Mouse (Mus musculus): Measurements from ENCODE around the gene Chrd.
A peak's percentile ranks its signal among the peaks of the same experiment; 100 is the strongest.

Gene Chrd

DNA sequence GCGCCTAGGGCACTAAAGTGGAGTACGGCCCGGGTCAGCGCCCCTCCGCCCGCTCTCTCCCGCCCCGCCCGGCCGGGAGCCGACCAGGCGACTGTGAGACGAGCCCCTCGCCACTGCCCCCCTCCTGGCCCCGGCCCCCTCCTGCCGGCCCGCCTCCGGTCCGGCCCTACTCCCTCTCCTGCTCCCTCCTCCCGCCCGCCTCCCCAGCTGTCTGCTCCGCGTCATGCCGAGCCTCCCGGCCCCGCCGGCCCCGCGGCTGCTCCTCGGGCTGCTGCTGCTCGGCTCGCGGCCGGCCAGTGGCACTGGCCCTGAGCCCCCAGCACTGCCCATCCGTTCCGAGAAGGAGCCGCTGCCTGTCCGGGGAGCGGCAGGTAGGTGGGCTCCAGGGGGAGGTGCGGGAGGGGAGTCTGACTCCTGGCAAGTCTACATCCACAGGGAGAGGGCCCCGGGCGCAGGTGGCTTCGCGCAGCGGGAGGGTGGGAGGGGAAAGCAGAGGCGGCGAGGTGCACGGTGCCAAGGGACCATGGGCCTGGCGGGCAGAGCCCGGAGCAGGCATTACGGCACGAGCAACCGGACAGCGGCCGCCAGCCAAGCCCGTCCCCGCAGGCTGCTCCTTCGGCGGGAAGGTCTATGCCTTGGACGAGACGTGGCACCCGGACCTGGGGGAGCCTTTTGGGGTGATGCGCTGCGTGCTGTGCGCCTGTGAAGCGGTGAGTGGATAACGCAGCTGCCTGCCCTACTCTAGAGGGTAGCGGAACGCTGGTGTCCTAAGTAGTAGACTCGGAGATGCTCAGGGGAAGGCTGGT, at the start of gene Chrd:
Gene Chrd, plus strand, starts transcription at position 203 of the 806 bp plus-strand sequence.
- DNase-seq (ENCODE audit: low read depth, low spot score) = peak; percentile 63

DNA sequence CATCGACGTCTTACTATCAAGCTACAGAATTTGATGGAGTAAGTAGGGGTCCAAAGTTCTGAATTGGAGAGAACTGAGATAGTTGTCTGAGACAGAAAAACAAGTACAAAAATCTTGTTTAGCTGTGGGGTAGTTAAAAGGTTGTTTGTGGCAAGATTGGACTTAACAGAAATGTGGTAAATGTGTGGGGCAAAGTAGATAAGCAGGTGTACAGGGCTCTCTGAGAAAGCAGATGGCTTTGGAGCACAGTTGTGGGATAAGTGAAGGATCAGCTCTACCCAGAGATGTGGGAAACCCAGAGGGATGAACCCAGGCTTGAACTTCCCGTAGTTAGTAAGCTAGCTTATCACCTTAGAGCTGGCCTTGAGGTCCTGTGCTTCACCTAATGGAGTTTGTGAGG, 42.2 kb upstream of the Chrd start:
- DNase-seq (ENCODE audit: low read depth, low spot score) = no peak

DNA sequence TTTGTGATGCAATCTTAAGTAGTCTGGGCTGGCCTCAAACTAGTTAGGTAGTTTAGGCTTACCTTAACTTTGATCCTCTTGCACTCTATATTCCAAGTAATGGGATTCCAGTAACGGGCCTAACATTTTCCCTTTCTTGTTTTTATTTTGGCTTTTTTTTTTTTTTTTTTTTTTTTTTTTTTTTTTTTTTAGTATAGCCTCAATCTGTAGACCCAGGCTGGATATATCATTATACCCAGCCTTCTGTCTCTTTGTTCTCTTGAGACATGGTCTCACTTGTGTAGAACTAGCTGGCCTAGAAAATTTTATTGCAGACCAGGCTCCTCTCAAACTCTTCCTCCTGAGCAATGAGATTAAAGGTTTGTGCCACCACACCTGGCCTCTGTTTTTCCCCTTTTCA, 41.3 kb upstream of the Chrd start:
- no peak for DNase-seq (ENCODE audit: low read depth, low spot score)

DNA sequence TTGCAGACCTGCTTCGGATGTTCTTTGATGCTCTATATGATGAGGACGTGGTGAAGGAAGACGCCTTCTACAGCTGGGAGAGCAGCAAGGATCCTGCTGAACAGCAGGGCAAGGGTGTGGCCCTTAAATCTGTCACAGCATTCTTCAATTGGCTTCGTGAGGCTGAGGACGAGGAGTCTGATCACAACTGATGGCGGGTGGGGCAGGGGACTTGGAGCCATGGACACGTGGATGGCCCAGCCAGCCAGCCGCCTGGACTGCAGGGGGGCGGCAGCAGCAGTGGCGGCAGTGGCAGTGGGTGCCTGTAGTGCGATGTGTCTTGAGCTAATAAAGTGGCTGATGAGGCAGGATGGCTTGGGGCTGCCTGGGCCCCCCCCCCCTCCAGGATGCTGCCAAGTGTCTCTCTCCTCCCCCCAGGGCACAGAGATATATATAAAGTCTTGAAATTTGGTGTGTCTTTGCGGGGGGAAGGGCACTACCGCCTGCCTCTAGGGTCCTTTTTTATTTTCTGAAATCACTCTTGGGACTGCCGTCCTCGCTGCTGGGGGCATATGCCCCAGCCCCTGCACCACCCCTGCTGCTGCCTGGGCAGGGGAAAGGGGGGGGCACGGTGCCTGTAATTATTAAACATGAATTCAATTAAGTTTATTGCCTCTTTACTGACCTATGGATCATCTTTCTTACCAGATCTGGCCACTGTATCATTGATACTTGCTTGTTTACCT, 40.5 kb upstream of the Chrd start:
- DNase-seq (ENCODE audit: low read depth, low spot score) = peak; percentile 68

DNA sequence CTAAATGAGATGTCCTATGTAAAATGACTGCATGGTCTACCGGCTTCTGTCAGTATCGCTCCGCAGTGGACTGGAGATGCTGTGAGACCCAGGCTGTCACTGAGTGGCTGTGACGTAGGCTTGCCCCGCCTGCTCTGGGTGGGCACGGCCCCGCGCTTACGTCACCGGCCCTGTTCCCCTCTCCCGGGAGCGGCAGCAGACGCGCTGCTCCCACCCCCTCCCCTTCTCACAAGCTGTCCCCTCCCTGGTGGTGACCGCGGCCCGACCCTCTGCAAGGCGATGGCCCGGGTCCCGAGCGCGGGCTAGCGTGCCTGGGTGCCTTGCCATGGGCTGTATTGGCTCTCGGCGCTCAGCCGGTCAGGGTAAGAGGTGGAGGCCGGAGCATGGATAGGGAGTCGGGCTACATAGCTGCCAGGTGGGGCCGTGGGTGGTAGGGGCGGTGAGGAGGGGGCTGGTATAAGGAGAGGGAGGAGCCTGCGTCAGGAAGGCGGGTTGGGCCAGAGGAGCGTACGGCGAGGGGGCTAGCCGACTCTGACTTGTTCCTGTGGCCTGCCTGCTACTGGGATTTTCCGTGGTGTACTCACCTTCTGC, 39.7 kb upstream of the Chrd start, which contains the start of gene Fam131a:
Gene Fam131a, plus strand, starts transcription at position 131 of the 591 bp plus-strand sequence.
- peak; percentile 85 for DNase-seq (ENCODE audit: low read depth, low spot score)

DNA sequence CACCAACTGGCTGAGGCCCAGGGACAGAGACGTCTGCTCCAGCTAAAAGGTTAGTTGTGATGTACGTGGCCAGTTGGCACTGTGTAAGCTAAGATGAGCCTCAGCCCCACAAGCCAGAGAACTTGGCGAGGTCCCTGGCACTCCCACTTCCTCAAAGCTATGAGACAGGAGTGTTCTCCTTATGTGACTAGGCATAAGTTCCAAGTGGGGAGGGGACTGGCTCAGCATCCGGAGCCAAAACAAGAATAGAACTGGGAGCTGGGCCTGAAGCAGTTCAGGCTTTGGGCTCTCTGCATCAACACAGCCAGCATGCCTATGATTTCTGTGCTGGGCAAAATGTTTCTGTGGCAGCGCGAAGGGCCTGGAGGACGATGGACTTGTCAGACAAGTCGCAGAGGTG, 38.1 kb upstream of the Chrd start:
- DNase-seq (ENCODE audit: low read depth, low spot score) = no peak

DNA sequence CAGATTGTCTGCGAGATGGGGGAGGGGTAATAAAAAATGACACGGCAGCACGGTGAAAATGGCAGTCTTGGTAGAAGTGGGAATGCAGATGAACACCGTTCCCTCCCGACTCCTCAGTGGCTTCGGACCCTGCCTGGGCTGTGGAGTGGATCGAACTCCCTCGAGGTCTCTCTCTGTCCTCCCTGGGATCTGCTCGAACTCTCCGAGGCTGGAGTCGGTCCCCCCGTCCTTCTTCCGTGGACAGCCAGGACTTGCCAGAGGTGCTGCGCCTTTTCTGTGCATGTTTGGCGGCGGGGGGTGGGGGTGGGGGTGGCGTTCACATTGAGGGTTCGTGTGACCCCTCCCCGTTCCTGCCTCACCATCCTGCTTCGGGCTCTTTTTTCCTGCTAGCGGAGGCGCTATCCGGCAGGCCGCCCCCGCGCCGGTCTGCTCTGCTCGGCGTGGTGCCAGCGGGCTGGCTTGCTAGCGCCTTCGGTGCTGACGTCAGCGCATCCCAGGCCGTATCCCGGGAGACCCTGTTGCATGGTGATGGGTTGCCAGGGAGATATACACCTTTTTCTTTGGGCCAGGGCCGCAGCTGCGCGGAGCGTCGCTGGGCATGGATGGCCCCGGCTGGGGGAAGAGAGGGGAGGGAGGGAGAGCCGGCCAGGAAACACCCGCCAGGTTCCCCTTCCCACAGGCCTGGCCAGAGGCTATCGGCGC, 37.2 kb upstream of the Chrd start:
- DNase-seq (ENCODE audit: low read depth, low spot score) = peak; percentile 75

DNA sequence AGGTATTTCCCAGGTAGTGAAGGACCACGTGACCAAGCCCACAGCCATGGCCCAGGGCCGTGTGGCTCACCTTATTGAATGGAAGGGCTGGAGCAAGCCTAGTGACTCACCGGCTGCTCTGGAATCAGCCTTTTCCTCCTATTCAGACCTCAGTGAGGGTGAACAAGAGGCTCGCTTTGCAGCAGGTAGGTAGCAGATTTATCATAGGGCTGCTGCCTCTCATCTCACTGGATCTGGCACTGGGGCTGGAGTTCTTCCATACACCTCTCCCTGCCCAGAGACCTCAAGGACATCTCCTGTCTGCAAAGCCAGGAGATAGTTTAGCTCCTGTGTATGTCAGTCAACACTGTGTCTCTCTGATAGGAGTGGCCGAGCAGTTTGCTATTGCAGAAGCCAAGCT, 33.7 kb upstream of the Chrd start:
- no peak for DNase-seq (ENCODE audit: low read depth, low spot score)

DNA sequence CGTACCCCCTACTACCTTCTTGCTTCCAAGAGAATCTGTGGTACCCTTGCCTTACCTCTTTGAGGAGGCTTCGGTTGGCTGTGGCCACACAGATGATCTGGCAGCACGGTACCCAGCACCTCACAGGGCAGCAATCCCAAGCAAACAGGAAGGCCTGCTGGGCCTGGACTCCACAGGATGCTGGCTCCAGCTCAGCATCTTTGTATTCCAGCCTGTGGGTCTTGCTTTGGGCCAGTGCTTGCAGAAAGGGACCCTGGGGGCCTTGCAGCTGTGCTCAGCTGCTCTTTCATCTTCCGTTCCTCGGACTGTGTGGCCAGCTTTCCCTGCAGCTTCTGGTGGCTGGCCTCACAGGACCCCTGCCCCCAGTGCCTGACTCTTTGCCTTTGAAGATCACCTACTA, 32.9 kb upstream of the Chrd start:
- DNase-seq (ENCODE audit: low read depth, low spot score) = no peak

DNA sequence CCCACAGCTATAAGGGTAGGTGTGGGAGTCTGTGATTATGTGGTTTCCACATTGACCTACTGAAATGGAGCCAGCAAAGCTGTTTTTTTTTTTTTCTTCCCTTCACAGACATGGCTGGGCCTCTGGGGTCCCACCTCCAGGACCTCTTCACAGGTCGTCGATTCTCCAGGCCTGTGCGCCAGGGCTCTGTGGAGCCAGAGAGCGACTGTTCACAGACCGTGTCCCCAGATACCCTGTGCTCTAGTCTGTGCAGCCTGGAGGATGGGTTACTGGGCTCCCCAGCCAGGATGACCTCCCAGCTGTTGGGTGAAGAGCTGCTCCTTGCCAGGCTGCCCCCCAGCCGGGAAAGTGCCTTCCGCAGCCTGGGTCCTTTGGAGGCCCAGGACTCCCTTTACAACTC, 31.6 kb upstream of the Chrd start:
- DNase-seq (ENCODE audit: low read depth, low spot score) = no peak

DNA sequence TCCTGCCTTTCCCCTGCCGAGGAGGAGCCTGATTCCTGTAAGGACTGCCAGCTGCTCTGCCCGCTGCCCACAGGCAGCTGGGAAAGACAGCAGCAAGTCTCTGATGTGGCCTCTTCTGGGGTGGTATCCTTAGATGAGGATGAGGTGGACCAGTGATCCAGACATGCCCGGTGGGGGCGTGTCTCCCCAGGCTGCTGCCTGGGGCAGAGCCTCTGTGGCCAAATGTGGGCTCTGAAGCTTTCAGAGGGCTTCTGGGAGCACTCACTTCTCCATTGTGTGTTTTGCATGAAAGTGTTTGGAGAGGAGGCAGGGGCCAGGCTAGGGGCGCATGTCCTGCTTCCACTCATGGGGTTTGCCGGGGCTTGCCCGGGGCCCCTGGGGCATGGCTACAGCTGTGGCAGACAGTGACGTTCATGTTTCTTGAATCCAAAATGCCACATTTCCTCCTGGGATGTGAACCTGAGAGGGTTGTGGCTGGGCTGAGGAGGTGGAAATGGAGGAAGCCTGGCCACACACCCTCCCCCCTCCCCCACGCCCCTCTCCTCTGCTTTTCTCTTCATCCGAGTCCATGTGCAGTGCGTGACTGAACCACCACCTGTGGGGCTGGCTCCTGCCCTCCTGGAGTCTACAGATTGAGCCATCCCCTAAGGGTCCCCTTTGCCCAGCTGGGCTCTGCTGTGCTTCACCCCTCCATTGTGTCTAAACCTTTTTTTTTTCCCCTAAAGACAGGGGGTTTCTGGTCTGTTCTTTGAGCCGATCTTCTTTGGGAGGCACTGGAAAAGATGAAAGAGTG, 31.0 kb upstream of the Chrd start:
- peak; percentile 64 for DNase-seq (ENCODE audit: low read depth, low spot score)

DNA sequence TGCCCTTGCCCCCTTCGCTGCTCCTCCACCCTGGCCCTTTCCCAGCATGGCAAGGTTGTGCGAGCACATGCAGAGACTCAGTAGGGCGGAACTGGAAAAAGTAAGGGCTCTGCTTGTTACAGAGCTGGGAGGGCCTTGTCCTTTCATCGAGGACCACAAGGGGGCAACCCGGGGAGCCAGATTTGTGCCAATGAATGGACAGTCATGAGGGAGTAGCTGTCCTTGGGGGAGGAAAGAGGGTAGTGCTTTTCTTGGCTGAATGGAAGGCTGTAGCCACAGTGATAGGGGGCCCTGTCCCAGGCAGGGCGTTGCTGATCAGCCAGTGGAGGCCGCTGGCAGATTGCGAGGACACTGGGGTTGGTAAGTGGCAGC, 30.4 kb upstream of the Chrd start:
- peak; percentile 89 for DNase-seq (ENCODE audit: low read depth, low spot score)

DNA sequence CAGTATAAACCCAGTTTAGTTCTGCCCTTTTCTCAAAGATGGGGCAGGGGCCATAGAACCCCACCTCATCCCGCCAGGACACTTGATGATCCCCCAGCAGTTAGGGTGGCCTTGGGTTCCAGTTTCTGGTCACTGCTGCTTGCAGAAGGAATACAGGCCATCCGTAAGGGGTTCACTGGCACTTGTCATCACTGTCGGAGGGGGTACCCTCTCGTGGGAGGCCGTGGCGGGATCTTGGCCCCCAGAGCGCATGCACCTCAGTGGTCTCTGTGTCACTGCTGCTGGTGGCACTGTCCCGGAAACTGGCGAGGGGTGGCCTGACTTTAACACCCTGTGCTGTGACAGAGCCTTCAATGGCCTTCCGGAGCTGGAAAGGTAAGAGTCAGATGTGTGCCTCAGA, 29.9 kb upstream of the Chrd start:
- no peak for DNase-seq (ENCODE audit: low read depth, low spot score)

DNA sequence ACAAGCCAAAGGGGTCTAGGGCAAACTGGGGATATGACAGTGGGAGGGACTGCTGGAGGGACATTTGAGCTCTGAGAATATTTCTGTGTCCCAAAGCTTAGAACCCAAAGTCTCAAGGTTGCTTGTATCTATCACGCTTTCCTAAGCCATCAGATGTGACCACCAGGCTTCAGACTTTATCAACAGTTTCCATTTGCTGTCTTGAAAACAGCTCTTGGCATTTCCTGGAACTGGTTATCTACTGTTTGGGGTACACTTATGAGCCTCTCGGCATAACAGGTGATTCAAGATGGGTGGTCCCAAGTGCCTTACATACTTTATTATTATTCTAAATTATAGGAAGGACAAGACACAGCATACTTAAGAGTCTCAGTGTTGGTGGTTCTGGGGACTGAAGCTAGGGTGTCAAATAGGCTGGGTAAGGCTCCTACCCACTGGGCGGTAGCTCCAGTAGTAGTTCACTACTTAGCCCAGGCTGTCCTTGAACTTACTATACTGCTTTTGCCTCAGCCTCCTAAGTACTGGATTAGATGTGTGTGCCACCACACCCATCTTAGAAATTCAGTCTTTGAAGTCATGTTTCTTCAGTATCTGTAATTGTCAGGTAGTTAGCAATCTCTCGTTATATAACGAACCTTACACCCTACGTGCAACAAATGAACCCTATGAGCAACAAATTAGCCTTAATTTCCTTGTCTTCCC, 29.1 kb upstream of the Chrd start:
- DNase-seq (ENCODE audit: low read depth, low spot score) = no peak

DNA sequence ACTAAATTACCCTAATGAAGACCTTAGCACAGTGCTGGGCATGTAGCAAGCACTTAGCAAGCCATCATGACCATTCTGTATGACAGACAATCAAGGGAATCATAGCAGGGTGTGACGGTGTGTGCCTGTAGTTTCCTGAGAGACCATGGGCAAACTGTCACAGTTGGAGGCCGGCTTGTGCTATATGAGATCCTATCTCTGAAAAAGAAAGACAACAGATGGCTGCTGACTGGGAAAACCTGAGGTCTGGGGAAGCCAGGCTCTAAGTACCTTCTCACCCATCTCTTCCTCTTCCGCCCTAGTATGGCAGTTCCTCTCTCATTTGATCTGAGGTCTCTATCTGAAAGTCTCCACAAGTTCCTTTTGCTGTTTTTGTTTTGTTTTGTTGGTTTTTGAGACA, 27.1 kb upstream of the Chrd start:
- DNase-seq (ENCODE audit: low read depth, low spot score) = no peak

DNA sequence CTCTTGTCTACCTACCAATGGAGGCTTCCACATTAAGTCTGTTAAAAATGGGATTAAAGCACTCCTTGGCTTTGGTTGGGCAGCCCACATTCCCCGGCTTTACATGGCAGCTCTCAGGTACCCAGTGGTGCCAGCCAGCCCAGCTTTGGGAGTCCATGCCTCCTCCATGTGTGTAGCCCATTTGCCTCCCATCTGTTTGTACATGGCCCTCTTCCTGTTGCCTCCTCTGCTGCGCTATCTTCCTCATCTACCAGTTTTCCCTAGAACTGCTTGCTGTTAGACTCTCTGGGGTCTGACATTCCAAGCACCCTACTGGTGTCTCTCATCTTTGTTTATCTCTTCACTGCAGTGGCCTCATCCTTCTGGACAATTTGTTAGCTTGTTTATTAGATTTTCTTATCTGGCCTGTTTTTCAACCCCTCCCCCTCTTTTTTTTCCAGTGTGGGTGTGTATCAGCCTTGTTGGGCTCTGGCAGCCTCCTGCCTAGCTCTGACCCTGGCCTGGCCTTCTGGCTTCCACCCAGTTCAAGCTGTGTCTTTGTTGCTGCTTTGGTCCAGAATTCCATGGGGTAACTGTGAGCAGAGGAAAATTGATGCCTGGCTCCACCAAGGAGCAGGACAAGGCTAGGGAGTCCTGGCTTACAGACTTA, 26.4 kb upstream of the Chrd start:
- no peak for DNase-seq (ENCODE audit: low read depth, low spot score)

DNA sequence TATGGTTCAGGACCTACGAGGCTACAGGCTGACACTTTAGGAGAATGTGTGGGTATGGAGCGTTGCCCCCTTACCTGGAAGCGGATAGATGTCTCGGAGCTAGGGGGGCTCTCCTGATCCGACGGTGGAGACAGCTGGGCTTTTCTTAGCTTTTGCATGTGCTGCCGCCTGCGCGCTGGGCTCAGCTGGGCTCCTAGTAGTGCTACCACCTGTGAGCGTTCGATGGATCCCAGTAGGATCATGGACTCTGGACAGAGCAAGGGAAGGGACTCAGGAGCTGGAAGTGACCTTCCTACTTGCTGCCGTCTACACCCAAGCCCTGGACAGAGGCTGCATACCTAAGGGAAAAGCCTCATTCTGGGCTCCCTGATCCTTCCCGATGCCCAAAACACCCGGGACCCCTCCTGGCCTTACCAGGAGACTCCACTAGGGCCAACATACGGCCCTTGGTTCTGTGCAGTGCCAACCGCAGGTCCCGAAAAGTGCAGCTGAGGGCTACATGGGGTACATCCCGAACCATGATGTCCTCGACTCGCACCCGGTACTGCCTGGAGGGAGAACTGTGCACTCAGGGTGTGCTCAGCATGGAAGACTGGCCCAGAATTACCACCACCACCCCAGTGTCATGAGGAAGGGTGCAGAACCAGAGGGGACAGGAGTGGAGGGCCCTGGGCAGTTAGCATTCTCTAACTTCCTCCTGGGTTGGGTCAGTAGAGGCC, 24.5 kb upstream of the Chrd start:
- DNase-seq (ENCODE audit: low read depth, low spot score) = no peak

DNA sequence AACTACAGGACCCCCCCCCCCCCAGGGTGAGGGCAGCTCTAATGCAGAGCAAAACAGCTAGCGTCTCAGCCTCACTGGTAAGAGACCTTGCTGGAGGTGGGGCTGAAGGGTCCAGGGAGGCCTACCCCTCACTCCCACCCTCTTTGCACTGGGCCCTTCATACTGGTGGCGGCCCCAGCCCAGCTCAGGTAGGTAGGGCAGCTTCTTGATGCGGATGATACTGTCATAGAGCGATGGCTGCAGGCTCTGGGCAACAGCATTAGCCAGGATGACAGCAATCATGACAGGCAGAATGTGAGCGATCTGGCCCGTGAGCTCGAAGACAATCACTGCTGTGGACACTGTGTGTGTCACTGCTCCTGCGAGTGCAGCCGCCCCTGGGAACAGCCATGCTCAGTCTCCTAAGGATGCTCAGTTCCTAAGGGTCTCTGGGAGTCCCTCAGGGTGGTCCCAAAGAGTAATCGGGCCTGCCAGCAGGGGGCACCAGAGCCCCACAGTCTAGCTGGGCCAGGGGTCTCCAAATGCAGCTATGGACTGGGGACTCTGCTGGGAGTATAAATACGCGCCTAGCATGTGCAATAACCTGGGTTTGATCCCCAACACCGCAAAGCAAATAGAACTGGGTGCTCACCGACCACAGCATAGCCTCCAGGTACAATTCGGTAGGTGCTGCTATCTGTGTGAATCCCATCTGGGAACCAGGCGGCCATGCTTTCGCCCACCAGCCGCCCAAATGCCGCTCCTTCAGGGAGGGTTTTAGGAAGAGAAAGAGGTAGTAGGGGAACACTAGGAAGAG, 23.8 kb upstream of the Chrd start:
- peak; percentile 50 for DNase-seq (ENCODE audit: low read depth, low spot score)

DNA sequence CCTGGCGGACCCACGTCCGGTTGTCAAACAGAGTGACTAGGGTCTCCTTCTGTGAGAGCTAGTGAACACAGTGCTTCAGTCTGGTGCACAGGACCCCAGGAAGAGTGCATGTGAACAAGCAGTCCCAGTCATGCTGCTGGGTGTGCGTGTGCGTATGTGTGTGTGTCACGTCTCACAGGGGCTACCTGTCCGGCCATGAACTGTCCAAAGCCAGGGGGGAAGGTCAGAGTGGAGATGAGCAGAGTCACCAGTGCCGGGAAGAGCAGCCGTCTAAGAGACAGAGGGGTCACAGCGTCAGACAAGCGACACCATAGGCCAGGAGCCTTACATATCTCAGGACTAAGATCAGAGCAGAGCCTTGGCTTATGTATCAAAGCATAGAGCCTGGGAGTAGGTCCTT, 22.6 kb upstream of the Chrd start:
- DNase-seq (ENCODE audit: low read depth, low spot score) = no peak
